Mouse (Mus musculus): Measurements from ENCODE around the gene Apeh. TPM values are rescaled to one million over a fixed set of nuclear protein-coding genes. Genes with fewer than 3 reads are reported as not detected.

Apeh gene
- polyA plus RNA-seq, 1 experiment from 2014 or later: 57.7 TPM

GRCm38 (mm10) chr9:108112719-108113340 lies 18.4 kb upstream of the Apeh start:
- Histone ChIP-seq H3K4me2 (no peak overlapping the region), H3K9ac (no peak overlapping the region), H3K4me3 (no peak overlapping the region), H3K9me3 (no peaks in the 10 kb centered on the region), H3K27ac (no peak overlapping the region), H3K4me1 (replicated peaks) (peaks cover 11% of the 10 kb centered on the region), H3K36me3 (peaks cover 85% of the 10 kb centered on the region), H3K27me3 (no peaks in the 10 kb centered on the region)
- 95% methylated on average over 18 of the region's 18 CpGs for WGBS
- ATAC-seq (ENCODE audit: low FRiP score): no peak

- peaks cover 88% of the 10 kb centered on the region for H3K36me3 ChIP-seq
- peak overlapping the region; percentile 38 for H3K4me2 ChIP-seq
Measured at GRCm38 (mm10) chr9:108111593-108112121, 17.3 kb upstream of the Apeh start.

GRCm38 (mm10) chr9:108111101-108111592 lies 16.7 kb upstream of the Apeh start:
- Histone ChIP-seq H3K4me1 (replicated peaks) (peaks cover 11% of the 10 kb centered on the region), H3K4me2 (peak overlapping the region; percentile 38), H3K9me3 (no peaks in the 10 kb centered on the region), H3K4me3 (peak overlapping the region; percentile 7; the same call in 1 of the 2 replicates), H3K27me3 (no peaks in the 10 kb centered on the region), H3K36me3 (peaks cover 88% of the 10 kb centered on the region), H3K9ac (peak overlapping the region; percentile 49; the same call in 1 of the 2 replicates), H3K27ac (peak overlapping the region; percentile 52; the same call in 1 of the 2 replicates)
- no peak for ATAC-seq (ENCODE audit: low FRiP score)
- 17% methylated on average over 22 of the region's 22 CpGs for WGBS

More at GRCm38 (mm10) chr9:108111593-108112121, 17.3 kb upstream of the Apeh start:
- peak overlapping the region; percentile 49 for H3K9ac ChIP-seq
- peaks cover 11% of the 10 kb centered on the region for H3K4me1 ChIP-seq (replicated peaks)
- peak overlapping the region; percentile 52; the same call in 1 of the 2 replicates for H3K27ac ChIP-seq
- no peaks in the 10 kb centered on the region for H3K9me3 ChIP-seq
- peak overlapping the region; percentile 7; the same call in 1 of the 2 replicates for H3K4me3 ChIP-seq
- 73% methylated on average over 17 of the region's 17 CpGs for WGBS
- no peaks in the 10 kb centered on the region for H3K27me3 ChIP-seq
- no peak for ATAC-seq (ENCODE audit: low FRiP score)

- no peak overlapping the region for H3K4me2 ChIP-seq
- no peak overlapping the region for H3K9ac ChIP-seq
- no peaks in the 10 kb centered on the region for H3K27me3 ChIP-seq
- no peak overlapping the region for H3K4me3 ChIP-seq
- H3K4me1 ChIP-seq (replicated peaks): peaks cover 19% of the 10 kb centered on the region
- no peak overlapping the region for H3K27ac ChIP-seq
- peaks cover 88% of the 10 kb centered on the region for H3K36me3 ChIP-seq
- WGBS: 92% methylated on average over 16 of the region's 16 CpGs
- H3K9me3 ChIP-seq: no peaks in the 10 kb centered on the region
- ATAC-seq (ENCODE audit: low FRiP score): no peak
Measured at GRCm38 (mm10) chr9:108110160-108110559, 15.8 kb upstream of the Apeh start.

GRCm38 (mm10) chr9:108107867-108108266 lies 13.5 kb upstream of the Apeh start:
- Histone ChIP-seq H3K36me3 (peaks cover 86% of the 10 kb centered on the region), H3K4me2 (no peak overlapping the region), H3K9me3 (no peaks in the 10 kb centered on the region), H3K27me3 (no peaks in the 10 kb centered on the region), H3K4me1 (replicated peaks) (peaks cover 25% of the 10 kb centered on the region), H3K27ac (no peak overlapping the region), H3K9ac (no peak overlapping the region), H3K4me3 (no peak overlapping the region)
- ATAC-seq (ENCODE audit: low FRiP score): no peak
- WGBS: 95% methylated on average over 16 of the region's 16 CpGs

GRCm38 (mm10) chr9:108106090-108106489 lies 11.7 kb upstream of the Apeh start:
- no peaks in the 10 kb centered on the region for H3K9me3 ChIP-seq
- 91% methylated on average over 23 of the region's 23 CpGs for WGBS
- H3K4me3 ChIP-seq: no peak overlapping the region
- ATAC-seq (ENCODE audit: low FRiP score): no peak
- peaks cover 83% of the 10 kb centered on the region for H3K36me3 ChIP-seq
- H3K27ac ChIP-seq: no peak overlapping the region
- peak overlapping the region; percentile 53; the same call in 1 of the 2 replicates for H3K9ac ChIP-seq
- H3K4me1 ChIP-seq (replicated peaks): peaks cover 19% of the 10 kb centered on the region
- H3K27me3 ChIP-seq: no peaks in the 10 kb centered on the region
- no peak overlapping the region for H3K4me2 ChIP-seq

- Histone ChIP-seq H3K27me3 (no peaks in the 10 kb centered on the region), H3K4me2 (no peak overlapping the region)
- no peak for ATAC-seq (ENCODE audit: low FRiP score)
Measured at GRCm38 (mm10) chr9:108105549-108105863, 11.1 kb upstream of the Apeh start.

GRCm38 (mm10) chr9:108104766-108105548 lies 10.6 kb upstream of the Apeh start:
- Histone ChIP-seq H3K27ac (no peak overlapping the region), H3K36me3 (peaks cover 78% of the 10 kb centered on the region), H3K27me3 (no peaks in the 10 kb centered on the region), H3K4me1 (replicated peaks) (peaks cover 14% of the 10 kb centered on the region), H3K4me2 (no peak overlapping the region), H3K9ac (peak overlapping the region; percentile 53), H3K9me3 (no peaks in the 10 kb centered on the region), H3K4me3 (no peak overlapping the region)
- WGBS: 29% methylated on average over 28 of the region's 31 CpGs
- 0 out of 2 replicates have a peak, but pooled peaks have one; percentile 52 for ATAC-seq (ENCODE audit: low FRiP score)

More at GRCm38 (mm10) chr9:108105549-108105863, 11.1 kb upstream of the Apeh start:
- peaks cover 14% of the 10 kb centered on the region for H3K4me1 ChIP-seq (replicated peaks)
- peaks cover 83% of the 10 kb centered on the region for H3K36me3 ChIP-seq
- 62% methylated on average over 12 of the region's 12 CpGs for WGBS
- no peak overlapping the region for H3K27ac ChIP-seq
- no peaks in the 10 kb centered on the region for H3K9me3 ChIP-seq
- peak overlapping the region; percentile 53 for H3K9ac ChIP-seq
- H3K4me3 ChIP-seq: no peak overlapping the region

GRCm38 (mm10) chr9:108099619-108100018 lies 5.2 kb upstream of the Apeh start:
- no peaks in the 10 kb centered on the region for H3K9me3 ChIP-seq
- no peak overlapping the region for H3K27ac ChIP-seq
- ATAC-seq (ENCODE audit: low FRiP score): no peak
- no peaks in the 10 kb centered on the region for H3K27me3 ChIP-seq
- peaks cover 62% of the 10 kb centered on the region for H3K36me3 ChIP-seq
- H3K4me3 ChIP-seq: no peak overlapping the region
- H3K9ac ChIP-seq: no peak overlapping the region; the same call in 1 of the 2 replicates
- H3K4me1 ChIP-seq (replicated peaks): peaks cover 16% of the 10 kb centered on the region
- 87% methylated on average over 8 of the region's 8 CpGs for WGBS
- no peak overlapping the region for H3K4me2 ChIP-seq

- WGBS: 64% methylated on average over 10 of the region's 10 CpGs
- Histone ChIP-seq H3K4me3 (no peak overlapping the region), H3K9ac (peak overlapping the region; percentile 35; the same call in 1 of the 2 replicates), H3K4me2 (0 out of 2 replicates have a peak overlapping the region, but pooled peaks have one; percentile 96), H3K36me3 (peaks cover 49% of the 10 kb centered on the region), H3K4me1 (replicated peaks) (peaks cover 30% of the 10 kb centered on the region), H3K9me3 (no peaks in the 10 kb centered on the region), H3K27ac (no peak overlapping the region), H3K27me3 (no peaks in the 10 kb centered on the region)
- no peak for ATAC-seq (ENCODE audit: low FRiP score)
Measured at GRCm38 (mm10) chr9:108095949-108096712, 1.7 kb upstream of the Apeh start.

GRCm38 (mm10) chr9:108095518-108095917 lies 1.1 kb upstream of the Apeh start:
- WGBS: 8% methylated on average over 3 of the region's 3 CpGs
- Histone ChIP-seq H3K4me1 (replicated peaks) (peaks cover 30% of the 10 kb centered on the region), H3K4me3 (peak overlapping the region; percentile 75), H3K9ac (peak overlapping the region; percentile 88; the same call in 1 of the 2 replicates), H3K36me3 (peaks cover 49% of the 10 kb centered on the region), H3K27me3 (no peaks in the 10 kb centered on the region), H3K9me3 (no peaks in the 10 kb centered on the region), H3K27ac (no peak overlapping the region), H3K4me2 (peak overlapping the region; percentile 96)
- ATAC-seq (ENCODE audit: low FRiP score): no peak
